Mouse (Mus musculus) c-Kit-positive CD71-positive TER-119-positive erythroid progenitor cells, embryonic 14.5 days (primary cell): Measurements from ENCODE around the gene Dot1l.

ENCODE experiments used
- DNase-seq: peaks from one replicate; pipeline ENCODE4 v3.0.0-alpha.2; 2013; ENCODE audit warnings: low spot score

Dot1l gene

DNA sequence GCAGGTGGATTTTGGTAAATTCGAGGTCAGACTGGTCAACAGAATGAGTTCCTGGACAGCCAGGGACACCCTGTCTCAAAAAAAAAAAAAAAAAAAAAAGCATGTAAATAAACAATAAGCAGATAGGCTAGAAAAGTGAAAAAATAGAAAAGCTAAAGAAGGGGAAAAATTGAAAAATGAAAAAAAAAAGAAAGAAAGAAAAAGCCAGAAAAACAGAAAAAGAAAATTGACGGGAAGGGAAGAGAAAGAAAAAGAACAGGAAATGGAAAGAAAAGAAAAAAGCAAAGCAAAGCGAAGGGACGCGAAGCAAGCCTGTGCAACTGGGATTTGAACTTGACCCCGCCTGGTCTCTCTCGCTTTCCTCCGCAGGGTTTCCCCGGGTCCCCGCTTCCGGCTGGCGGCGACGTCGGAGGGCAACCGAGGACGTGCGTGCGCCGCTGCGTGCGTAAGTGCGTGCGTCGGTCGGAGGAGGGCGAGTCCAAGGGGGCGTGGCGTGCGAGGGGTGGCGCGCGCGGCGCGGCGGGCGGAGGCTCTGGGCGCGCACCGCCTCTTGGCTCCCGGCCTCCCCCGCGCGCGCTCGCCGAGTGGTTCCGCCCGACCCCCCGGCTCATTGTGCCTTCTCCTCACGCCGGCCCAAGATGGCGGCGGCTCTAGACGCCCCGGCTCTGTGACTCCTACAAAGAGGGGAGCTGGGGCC is at the start of gene Dot1l:
Gene Dot1l, plus strand, starts transcription at position 613 of the 697 bp plus-strand sequence.
- DNase-seq: peak; percentile 94

DNA sequence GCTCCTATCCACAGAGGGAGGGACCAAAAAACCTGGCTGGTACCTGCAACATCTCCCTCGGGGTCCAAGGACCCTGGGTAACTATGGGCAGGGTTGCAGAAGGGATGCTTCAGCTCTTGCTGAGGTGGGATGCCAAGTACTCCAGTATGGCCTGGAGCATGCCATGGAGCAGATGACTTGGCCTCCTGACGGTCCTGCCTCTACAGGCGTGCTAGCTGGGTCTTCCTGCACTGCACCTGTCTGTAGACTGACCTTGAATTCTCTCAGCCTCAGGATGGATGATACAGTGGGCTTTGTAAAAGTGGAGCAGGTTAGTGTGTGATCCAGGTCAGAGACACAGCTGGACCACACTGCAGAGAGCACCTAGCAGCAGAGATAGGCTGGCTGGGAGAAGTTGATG is 49.5 kb upstream of the Dot1l start:
- no peak for DNase-seq

DNA sequence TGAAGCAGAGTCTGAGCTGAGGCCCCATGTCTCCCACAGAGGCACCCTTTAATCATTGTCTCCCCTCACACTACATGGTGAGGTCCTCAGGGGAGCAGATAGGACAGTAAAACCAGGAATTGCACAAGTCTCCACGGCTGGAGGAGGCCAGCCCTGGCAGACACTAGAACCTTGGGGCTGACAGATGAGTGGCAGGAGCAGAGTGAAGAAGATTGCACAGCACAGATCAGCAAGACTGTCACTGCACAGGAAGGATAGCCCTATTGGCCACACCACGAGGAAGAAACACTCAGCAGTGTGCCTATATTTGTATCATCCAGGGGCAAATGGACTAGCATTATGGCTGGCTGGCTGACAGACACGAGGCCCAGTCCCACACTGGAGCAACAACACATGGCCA is 44.2 kb upstream of the Dot1l start:
- no peak for DNase-seq

DNA sequence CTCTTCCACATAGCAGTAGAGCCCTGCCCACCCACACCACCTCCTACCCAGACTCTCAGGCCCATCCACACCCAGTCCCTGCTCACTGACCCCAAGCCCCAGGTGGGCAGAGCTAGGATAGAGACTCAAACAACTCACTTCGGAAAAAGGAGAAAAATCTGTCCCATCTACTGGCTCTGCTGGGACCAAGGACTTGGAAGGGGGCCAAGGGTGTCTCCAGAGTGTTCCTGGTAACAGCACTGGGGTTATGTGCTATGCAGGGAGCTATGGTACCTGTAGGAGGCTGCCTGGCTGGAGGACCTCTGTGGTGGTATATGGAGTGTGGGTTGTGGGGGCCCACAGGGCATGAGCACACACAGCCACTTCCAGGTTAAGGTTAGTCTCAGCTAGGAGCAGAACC is 37.7 kb upstream of the Dot1l start:
- DNase-seq: no peak

DNA sequence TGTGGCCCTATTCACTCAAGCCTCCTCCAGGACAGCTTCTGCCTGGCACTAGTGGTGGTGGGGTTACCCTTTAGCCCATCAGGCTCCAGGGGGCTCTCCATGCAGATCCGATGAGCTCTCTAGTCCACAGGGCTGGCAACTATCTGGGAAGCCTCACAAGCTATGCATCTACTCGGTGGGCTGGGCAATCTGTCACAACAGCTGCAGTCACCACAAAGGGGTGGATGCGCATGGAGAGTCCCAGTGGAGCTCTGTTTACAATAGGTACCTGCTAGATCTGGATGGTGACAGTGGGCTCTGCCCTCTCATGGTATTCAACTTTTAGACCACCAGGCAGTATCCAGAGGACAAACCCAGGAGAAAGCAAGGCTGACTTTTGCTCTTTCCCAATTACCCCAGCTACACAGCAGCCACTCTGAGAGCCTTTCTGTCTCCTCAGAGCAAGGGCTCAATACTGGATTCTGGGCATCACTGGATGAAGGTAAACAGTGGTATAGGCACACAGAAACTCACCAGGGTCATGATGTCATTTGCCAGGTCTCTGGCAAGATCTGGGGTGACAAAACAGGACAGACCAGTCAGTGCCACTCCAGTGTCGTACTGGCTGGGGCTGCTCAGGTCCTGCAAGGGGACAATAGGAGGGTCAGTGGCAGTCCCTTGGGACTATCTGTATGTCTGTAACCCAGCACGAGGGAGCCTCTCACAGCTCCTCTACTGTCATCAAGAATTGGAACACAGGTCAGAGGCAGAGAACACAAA is 27.5 kb upstream of the Dot1l start:
- DNase-seq: no peak

DNA sequence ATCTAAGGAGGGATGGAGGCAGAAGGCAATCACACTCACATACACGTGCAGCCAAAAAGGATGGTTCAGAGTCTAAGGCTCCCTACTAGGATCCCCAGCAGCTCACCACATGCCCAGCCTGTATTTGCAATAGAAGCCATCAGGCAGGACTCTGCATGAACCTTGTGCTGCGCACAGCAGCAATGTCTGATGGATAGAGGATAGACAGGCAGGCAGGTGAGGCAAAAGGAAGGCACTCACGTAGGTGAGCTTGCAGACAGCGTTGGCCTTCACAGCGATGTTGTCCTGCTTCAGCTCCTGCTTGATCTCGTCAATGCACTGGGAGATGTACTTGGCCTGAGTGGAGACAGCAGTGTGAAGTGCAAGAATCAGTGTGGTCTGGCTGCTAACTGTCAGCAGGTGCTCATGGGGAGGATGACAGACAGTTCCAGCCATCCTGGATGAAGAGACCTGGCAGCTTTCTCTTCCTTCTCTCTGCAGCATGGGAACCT is 22.4 kb upstream of the Dot1l start:
- no peak for DNase-seq

DNA sequence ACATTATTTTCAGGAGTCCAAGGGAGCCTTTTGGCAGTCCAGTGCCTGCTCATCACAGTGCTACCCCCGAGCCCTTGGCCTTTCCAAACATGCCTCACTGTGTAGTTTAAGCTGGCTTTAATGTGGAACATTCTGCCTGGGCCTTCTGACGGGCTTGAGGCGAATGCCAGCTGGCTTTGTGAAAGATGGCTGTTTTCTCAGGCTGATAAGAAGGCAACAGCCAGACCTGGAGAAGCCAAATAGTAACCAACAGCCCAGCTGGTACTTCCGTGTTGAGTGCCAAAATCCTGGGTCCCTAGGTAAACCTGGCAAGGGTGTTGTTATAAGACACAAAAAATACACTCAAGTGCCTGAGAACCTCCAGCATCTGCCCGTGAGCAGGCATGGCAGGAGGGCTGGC is 18.3 kb upstream of the Dot1l start:
- DNase-seq: no peak

DNA sequence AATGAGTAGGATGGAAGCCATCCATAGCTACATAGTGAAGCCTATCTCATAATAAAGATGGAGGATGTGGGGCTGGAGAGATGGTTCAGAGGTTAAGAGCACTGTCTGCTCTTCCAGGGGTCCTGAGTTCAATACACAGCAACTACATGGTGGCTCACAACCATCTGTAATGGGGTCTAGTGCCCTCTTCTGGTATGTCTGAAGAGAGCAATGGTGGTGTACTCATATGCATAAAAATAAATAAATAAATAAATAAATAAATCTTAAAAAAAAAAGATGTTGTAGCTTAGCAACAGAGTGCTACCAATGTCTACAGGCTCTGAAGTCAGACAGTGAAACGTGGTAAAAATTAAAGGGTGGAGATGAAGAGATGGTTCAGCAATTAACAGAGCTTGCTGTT is 16.3 kb upstream of the Dot1l start:
- no peak for DNase-seq

DNA sequence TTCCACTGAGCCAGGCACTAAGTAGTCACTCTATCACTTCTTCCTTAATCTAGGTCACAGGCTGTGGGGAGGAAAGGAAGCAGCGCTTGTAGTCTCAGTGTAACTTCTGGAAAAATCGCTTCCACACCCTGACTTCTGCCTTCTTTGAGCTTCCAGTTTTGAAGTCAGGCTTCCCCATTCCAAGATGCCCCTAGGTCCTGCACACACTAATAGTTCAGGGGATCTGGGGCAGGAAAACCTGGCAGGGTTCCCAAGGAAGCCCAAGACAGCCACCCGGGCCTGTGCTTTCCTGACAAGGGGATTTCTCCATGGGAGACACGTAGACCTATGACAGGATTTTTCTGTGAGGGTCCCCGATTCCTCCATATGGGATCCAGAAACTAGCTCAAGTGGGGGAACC is 13.9 kb upstream of the Dot1l start:
- DNase-seq: no peak

DNA sequence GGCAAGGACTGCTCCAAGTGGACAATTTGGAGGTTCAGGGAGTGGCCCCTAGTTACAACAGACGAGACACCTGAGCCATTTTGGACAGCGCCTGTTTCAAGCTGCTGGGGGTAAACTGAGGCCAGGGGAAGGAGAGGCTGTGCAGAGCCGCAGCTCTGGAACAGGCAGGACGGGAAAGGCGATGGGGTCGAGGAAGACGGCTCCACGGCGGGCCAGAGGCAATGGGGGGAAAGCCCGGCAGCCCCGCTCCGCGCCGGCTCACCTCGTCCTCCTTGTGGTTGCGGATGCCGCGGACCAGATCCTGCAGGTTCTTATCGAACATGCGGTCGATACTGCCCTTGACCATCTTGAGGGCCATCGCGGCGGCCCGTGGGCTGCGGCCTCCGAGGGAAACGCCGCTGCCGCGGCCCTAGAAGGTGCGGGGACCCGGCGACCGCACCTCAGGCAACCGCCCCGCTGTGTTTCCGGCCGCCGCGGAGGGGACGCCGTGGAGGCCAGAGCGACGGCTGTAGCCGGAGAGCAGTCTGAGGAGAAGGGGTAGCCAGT is 13.3 kb upstream of the Dot1l start:
- no peak for DNase-seq

DNA sequence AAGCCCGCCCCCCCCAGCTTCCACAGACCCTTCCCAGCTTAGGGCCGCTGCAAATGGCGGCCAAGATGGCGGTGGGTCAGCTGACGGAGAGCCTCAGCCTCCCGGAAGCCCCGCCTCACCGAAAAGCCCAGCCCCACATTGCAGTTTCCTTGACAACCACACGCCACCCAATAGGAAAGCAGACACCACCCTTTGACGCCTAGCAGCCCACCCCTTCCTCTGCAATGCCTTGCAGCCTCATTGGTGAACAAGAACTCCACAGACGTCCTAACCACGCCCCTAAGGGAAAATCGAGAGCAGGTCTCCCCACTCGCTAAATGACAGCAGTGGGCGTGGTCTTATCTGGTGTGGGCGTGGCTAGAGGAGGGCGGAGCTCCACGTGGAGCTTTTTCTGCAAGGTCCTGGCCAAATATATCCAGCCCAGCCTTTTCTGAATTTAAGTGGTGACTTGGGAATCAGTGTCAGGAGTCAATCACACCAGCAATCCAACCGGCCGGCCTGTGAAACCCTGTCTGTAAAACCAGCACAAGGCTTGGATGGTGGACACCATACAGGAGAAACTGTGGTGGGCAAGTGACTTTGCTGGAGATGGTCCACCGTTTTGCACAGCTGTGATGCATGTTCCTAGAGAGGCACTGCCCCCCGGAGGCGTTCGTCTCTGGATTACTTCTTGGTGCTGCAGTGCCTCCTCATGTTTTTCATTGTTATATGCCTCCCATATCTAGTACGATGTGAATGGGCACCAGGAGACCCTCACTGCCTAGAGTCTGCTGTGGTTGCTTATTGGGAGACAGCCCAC is 12.6 kb upstream of the Dot1l start, which contains the start of gene Ap3d1:
Gene Ap3d1, minus strand, starts transcription at position 85 of the 799 bp plus-strand sequence.
- peak; percentile 99 for DNase-seq

DNA sequence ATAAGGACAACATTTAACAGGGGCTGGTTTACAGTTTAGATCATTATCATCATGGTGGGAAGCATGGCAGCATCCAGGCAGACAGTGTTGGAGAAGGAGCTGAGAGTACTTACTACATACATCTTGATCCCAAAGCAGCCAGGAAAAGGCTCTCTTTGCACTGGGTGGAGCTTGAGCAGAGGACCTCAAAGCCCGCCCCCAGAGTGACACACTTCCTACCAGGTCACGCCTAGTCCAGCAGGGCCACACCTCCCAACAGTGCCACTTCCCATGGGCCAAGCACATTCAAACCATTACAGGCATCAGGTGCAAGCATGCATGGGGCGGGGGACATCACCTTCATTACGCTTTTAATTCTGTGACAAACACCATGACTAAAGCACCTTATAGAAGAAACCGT is 10.7 kb upstream of the Dot1l start:
- peak; percentile 72 for DNase-seq

DNA sequence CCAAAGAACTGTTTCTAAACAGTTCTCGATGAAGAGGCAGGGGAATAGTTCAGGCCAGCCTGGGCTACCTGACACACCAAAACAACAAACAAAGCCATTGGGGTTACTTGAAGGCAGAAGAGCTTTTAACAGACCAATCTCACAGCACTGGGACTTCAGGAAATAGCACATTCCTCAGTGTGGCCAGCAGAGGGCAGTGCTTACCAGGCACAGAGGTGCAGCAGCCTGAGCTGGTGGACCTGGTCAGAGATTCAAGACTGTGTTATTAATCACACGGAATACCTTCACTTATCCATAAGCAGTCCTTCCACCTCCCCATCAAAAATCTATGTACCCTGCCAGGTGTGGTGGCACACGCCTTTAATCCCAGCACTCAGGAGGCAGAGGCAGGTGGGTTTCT is 7.6 kb upstream of the Dot1l start:
- DNase-seq: peak; percentile 74

DNA sequence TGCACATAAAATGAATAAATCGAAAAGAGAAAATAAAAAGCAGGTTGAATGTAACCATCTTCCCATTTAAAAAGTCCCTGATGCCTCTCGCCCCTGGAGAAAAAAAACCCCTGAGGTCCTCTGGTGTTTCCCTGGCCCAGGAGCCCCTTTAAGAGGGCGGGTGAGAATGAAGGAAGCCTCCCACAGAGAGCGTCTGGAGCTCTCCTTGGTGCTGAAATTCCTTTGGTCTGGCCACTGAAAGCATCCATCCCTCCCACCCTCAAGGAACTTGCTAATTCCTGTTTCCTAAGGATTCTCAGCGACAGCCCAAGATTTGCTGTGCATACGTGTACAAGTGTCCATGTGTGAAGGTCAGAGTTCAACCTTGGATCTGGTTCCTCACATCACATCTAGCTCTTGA is 6.4 kb upstream of the Dot1l start:
- DNase-seq: peak; percentile 72

DNA sequence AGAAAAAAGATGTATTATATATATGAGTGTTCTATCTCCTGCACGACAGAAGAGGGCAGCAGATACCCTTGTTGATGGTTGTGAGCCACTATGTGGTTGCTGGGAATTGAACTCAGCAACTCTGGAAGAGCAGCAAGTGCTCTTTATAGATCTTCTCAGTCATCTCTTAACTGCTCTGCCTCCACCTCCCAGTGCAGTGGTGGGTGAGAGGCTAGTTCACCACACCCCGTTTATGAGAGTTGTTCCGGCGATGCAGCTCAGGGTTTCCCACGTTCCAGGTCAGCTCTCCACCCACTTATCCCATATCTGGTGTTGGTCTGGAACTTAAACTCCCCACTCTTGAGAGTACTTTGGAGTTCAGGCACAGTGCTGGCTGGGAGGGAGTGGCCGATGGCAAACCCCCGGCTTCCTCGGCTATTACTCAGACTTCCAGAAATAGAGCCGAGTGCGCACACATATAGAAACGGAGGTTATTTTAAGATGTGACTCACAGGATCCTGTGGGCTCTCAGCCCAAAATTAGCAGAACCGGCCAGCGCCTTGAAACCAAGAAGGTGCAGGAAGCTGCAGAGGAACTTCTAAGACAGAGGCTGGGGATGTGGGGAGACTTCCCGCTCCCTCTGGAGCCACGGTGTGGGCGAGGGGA is 3.7 kb upstream of the Dot1l start:
- peak; percentile 56 for DNase-seq

DNA sequence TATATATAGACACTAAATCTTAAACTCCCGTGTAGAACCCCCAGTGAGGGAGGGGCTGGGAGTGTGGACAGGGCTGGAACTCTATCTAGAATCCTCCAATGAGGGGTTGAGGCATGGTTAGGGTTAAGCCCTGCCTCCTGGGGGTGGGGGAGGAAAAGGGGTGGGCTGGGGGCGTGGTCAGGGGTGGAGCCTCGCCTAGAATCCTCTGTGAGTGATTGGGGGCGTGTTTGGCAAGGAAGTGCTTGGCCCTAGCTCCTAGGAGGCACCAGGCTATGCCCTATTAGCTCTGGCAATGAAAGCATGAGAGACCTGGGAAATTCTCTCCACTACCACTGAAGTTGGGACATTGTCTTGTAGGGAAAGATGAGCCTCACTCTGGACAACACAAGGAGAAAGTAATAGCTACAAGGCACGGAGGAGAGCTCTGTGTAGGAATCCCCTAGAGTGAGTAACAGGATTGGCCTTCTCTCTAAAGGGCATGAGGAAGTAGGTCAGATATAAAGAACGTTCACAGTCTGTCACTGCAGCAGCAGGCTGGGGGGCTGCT is 2.9 kb upstream of the Dot1l start:
- peak; percentile 79 for DNase-seq

DNA sequence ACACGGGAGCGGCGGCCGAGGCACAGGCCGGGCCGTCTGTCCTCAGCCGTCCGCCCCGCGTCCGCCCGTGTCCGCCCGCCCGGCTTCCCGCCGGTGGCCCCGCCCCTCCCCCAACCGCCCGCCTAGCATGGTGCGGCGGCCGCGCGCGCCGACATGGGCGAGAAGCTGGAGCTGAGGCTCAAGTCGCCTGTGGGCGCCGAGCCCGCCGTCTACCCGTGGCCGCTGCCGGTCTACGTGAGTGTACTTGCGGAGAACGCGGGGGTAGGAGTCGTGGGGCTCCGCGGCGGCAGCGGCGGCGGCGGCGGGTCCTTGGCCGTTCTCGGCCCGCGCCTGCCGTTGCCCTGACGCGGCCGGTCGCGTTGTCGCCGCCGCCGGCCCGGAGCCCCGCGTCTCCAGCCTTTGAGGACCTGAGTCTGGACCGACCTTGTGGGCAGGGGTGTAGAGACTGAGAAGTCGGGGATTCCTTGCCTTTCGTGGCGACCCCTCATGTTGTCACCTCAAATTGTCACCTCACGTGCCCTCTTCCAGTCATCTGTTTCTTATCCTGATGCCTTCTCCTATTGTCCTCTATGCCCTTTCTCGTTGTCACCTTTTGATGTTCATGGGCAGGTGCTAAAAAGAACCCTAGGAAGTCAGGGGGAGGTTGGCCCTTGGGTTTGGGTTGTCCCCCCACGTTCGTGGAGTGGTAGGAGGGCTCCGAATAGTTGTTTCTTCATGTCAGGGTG is 447 bp downstream of the Dot1l start:
- no peak for DNase-seq

DNA sequence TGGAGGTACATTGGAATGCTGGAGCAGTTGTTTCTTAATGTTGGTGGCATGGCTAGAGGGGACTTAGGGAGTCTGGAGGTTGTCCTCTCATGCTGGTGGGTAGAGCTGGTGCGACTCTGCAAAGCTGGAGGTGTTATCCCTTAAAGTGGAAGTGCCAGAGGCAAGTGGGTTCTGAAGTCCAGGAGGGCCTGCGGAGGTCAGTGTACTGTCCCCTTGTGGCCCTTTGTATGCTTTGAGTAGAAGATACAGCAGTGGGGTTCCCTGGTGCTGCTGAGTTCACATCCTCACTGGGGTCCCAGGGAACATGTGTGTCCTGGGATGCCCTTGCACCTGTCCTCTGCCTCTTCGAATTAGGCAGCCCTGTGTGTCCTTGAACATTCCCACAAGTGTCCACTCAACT is 1.1 kb downstream of the Dot1l start:
- no peak for DNase-seq

DNA sequence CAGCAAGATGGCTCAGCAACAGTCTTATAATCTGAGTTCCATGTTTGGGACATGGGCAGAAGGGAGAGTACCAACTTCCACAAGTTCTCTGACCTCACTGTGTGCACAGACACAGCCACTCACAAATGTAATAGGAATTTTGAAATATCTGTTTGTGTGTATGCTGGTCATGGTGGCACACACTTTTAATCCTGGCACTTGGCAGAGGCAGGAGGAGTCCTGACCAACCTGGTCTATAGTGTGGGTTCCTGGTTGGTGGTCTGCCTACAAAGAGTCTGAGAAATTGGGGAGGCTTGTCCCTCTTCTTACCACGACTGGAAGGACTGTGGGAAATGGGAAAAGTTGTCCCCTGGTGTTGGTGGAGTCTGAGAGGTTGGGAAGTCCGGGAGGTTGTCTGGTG is 1.5 kb downstream of the Dot1l start:
- no peak for DNase-seq

DNA sequence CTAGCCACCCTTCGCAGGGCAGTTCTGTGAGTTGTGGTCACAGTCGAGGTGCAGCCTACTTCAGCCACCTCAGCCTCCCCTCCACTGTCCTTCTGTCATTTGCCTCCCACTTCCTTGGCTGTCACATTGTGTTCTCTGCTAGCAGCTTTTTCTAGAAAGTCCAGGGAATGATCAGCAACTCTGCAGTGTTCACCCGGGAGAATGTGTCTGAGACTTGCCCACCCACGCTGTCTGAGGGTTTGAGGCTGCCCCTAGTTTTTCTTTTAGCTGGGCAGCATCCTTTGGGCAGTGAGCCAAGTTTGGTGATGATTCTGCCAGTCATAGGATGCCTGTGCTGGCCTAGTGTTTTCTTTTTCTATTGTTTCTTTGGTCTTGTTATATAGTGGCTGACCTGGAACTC is 2.0 kb downstream of the Dot1l start:
- DNase-seq: no peak

DNA sequence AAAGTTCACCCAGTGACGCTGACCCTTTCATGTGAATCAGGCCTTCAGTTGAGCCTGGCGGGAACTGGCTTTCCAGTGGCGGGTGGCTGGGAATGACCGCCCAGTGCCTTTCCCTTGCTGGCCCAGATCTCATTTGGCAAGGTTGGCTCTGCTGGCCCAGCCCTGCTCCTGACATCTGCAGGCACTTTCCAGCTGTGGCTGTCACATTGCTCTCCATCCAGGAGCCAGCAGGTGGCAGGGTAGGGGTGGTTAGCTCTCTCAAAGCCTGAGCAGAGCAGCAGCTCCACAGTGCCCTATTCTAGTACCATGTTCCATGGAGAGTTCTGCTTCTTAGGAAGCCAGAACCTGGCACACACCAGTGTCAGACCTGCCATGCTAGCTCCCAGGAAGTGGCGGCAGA is 2.7 kb downstream of the Dot1l start:
- peak; percentile 64 for DNase-seq
